Mouse (Mus musculus) heart, postnatal 0 days (tissue): ENCODE measurements around the gene Gigyf1.
A peak's percentile ranks its signal among the peaks of the same experiment; 100 is the strongest.

ENCODE experiments used
- CTCF ChIP-seq: IDR thresholded peaks from 2 replicates; pipeline ENCODE4 v1.5.1; 2016; ENCODE audit warnings: antibody characterized with exemption, control low read depth, low read depth
- EP300 ChIP-seq: IDR thresholded peaks from 2 replicates; pipeline ENCODE4 v1.6.1; 2016; ENCODE audit warnings: antibody characterized with exemption, low read depth

GRCm38 (mm10) chr5:137501709-137502666, 16.4 kb upstream of the Gigyf1 start, which contains the start of gene Pop7:
- TF ChIP-seq CTCF = peak; percentile 79
- TF ChIP-seq EP300 = no peak; the same call in 1 of the 2 replicates
